Mouse (Mus musculus) kidney, postnatal 4 days (tissue): ENCODE measurements at regions not wholly inside any gene's neighbourhood (a gene's known extent, or its start where the extent isn't known, plus 50 kb on each side); places are given as distances from the start of the nearest gene placed in this dataset.

ENCODE experiments used
- DNase-seq, 2 experiments: peaks; one replicate each; pipeline ENCODE4 v3.0.0; 2021; ENCODE audit warnings: mixed read lengths in 2 of 2

DNA sequence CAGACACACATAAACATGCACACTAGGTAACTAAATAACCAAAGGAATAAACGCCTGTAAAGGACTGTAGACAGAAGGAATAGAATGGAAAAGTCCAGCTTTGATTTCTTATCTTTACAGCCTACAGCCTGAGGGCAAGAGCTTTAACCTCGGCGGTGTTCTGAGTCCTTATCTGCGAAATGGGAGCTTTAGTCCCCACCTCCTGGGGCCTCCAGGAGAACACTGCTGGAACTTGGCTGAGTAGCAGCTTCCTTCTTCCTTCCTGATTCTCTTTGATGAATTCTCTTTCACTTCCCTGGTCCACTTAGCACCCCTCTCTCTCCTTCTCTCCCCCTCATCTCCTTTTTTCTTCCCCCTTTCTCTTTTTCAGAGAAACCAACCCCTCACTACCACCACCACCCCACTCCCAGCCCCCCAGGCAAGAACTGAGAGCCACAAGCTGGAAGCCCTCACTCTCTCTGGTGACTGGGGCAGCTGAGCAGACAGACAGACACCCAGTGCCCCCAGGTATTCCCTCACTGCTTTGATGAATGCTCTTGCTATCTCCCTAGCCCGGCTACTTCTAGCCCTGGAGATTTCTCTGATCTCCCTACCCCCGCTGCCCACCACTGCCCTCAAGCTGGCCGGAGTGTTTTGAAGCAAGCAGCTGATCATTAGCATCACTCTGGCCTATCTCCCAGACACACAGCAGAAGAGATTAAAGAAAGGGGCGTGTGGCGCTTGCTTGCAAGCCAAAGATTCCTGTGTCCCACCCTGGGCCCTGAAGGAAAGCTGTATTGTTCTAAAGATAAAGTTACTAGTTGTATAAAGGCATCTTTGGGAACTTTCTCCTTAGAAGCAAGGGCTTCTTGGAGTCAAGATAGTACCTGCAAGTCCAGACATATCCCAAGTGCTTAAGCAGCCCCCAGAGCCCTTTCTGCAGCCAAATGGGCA lies 81.9 kb upstream of the Tbx3 start:
- DNase-seq: no peak

DNA sequence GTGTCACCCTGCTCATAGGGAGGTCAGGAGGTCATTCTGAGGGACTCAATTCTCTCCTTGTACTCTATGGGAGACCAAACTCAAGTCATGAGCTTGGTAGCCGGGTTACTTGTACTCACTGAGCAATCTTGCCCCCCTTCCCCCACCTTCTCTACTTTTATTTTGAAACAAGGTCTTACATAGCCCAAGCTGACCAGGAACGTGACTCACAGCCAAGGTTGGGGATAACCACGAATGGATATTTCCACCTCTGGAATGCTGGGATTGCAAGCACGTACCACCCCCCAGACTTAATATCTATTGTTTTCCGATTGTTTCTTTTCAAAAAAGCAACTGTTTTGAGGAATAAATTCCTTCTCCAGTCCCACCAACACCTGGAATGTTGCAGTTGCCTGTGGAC lies 79.2 kb upstream of the Tbx3 start:
- no peak for DNase-seq

DNA sequence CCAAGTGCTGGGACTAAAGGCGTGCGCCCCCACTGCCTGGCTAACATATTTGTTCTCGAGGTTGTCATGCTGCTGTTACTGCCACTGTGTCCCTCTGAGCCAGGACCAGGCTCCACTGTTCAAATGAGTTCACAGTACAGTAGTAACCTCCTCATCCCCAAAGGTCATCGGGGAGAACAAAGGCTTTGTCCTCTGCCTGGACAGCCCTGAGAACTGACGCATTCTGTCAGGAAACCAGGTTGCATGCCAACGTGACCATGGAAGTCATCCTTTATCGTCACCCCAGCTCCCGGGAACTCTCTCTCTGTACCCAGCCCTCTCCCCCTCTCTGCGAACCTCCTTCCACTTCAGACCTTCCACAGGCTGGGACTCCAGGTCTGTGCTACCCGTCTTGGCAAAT lies 77.6 kb upstream of the Tbx3 start:
- no peak for DNase-seq

DNA sequence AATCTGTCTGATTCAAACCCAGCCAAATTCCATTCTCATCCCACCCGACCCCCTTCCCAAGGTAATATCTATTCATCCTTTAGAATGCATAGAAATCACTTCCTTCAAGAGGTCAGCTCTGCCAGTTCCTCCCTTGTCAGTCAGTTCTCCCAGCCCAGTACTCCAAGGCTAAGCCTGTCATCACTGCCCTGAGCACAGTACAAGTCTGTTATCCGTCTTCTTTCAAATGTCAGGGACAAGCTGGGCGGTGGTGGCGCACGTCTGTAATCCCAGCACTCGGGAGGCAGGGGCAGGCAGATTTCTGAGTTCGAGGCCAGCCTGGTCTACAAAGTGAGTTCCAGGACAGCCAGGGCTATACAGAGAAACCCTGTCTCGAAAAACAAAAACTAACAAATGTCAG lies 75.9 kb upstream of the Tbx3 start:
- DNase-seq: no peak

DNA sequence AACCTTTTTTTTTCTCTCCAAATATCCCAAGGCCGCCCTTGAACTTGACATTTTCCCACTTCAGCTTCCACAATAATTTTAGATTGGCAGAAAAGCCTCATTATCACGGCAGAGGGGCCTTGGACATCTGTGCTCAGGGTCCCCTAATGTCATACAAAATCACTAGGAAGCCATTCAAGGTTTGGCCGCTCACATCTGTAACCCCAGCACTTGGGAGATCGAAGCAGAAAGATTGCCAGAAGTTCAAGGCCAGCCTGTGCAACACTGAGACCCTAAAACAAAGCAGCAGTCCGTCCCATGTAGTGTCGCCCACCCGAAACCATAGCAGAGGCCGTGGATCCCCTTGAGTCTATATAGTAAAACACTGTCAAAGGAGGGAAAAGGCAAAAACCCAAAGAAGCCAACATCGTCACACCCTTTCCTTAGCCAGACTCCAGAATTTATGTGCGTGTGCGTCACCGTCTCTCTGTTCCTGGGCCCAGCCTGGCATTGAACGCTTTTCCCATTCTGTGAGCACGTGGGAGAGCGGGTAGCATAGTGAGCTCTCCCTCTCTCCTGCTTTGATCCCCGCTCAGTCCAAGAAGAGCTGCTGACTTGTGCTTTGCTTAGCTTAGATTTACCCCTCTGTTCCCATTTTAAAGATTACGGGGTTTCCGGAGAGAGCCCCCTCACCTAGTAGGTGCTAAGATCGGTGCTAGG lies 74.0 kb upstream of the Tbx3 start:
- no peak for DNase-seq

DNA sequence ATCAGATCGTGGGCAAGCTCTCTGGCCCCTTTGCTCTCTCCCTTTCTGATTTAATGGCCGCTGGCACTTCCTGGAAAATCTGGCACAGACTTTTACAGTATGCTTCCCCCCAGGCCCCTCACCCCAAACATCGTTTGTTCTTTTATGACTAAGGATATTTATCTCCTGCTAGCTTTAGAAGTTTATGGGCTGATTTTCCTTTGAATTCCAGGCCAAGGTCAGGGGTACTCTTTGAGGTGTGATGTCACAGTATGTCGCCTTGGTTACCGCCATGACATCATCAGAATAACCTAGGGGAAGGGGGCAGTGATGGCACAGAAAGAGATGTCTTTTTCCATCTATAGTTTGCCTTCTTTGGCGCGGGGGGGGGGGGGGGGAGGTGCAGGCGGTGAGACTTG lies 73.5 kb upstream of the Tbx3 start:
- DNase-seq: no peak

DNA sequence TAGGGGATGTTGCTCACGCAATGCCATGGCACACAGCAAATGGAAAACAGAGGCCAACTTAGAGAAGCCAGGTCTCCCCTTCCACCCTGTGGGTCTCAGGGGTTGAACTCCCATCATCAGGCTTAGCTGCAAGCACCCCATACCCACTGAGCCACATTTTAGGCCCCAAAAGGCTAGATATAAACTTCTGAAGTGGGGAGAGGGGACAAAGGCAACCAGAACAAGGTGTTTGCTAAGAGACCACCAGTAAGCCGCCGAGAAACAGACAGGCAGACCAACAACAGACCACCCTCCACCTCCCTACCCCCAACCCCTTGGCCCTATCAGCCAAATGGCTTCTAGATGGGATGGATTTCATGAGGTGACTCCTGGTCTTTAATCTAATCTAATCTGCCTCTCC lies 72.9 kb upstream of the Tbx3 start:
- no peak for DNase-seq

DNA sequence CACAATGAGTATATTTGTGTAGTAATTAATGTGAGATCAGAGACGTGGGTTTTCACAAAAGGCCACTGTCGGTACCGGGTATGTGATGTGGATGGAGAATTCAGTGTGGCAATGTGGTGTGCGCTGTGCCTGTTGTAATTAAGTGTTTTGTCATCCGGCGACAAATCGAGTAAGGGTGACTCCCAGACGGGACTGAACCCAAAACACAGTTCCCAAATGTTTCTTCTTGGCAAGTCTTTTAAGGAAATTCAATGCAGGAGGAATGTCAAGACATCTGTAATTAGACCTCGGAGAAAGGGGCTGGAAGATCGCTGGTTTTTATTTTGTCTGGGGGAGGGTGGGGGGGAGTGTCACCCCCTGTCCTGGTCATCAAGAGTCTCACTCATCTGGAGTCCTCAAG lies 72.3 kb upstream of the Tbx3 start:
- DNase-seq: no peak

DNA sequence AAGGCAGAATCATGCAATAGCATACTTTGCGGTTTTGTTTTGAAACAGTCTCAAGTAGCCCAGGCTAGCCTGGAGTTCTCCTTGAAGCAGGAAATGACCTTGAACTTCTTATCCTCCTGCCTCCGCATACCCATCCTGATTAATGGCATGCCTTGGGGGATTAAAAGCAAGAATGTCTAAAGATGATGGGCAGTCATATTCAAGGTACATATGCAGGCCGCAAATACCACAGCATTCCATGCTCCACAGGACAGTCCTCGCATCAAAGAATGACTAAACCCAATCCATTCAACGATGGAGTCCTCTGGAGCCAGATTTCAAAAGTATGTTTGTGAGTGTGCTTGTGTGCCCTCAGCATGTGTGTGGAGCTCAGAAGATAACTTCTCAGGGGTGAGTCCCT lies 69.1 kb upstream of the Tbx3 start:
- DNase-seq: no peak

DNA sequence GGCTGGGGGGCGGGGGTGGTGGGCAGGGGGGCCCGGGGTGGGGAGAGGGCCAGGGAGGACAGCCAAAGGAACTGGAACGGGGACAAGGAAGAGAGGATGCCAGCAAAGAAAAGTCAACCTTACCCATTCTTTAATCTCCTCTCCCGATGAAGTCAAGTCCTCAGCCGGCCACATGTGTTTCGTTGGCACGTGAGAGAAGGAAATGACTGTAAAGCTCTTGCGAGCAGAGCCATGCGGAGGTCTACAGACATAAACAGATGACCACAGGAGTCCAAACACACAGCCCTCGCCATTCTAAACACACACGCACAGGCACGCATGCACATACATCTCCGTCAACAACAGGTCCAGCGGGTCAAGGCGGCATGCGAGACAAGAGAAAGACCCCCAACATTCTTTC lies 68.5 kb upstream of the Tbx3 start:
- DNase-seq: no peak

DNA sequence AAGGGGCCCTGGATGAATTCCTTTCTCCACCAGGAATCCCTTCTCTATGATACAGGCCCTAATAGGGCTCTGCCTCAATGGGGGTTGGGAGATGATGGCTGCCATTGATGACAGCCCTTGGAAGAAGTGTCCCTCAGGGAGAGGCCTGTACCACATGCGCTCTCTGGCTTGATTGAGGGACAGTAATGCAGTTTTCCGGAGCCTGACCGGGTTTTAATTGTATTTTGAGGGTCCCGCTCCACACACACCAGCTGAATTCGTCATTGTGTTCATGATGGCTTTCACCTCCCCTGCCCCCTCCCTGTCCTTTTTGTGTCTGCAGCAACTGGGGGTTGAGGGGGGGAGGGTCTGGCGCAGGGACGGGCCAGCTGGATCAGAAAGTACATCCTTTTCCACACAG lies 65.0 kb upstream of the Tbx3 start:
- DNase-seq: peak; percentile 24 to 44

DNA sequence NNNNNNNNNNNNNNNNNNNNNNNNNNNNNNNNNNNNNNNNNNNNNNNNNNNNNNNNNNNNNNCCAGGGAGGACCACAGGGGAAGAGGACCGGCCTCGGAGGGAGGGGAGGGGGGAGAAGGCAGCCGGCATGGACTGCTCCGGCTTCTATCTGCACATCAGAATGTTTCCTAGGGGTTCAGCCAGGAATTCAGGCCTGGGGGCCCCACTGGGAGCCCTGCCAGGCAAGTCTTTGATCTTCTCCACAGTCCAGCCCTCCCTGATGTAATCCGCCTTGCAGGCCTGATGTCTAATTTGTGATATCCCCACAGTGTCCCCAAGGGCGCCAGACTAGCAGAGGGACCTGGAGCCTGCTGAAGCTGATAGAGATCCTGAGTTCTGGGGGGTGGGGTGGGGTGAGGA lies 57.1 kb upstream of the Tbx3 start:
- DNase-seq: peak; percentile 43 to 50

DNA sequence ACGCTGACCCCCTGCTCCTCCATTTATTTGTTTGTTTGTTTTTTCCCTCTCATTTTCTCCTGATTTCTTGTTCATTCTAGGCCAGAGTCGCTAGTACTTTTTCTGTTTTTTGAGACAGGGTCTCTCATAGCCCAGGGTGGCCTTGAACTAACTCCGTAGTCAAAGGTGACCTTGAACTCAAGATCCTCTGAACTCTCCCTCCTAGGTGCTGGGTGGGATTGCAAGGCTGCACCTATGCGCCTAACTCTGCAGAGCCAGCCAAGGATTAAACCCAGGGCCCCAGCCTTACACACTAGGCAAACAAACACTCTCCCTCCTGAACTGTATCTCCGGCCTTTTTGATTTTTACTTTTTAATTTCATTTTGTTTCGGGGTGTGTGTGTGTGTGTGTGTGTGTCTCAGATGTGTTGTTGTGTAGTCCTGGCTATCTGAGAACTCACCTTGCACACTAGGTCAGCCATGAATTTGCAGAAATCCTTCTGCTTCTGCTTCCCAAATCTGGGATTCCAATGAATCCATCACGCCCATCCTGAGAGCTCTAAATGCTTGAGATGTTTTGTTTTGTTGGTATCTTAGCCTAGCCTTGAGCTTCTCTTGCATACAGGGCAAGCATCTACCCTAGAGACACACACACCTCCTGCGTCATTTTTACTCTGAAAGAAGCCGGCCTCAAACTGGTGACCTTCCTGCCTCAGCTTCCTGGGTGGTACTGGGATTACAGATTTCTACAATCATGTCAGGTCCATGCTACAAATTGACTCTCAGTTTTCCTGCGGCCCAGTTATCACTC lies 56.3 kb upstream of the Tbx3 start:
- DNase-seq: no peak

DNA sequence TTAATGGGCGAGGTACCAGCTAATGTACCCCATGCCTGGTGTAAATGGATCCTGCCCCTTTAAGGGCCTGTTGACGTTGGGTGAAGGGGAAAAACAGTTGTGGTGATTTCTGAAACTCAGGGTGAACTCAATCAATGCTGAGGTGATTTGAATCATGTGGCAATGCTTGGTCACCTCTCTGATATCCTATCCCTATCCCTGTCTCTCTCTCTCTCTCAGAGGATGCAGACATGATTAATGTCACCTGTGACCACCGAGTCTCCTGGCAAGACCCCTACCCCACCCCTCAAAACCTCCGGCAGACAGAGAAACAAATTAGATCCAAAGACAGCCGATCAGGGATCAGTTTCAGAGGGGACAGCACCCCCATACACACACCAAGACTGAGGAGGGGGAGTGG lies 54.8 kb upstream of the Tbx3 start:
- DNase-seq: no peak

DNA sequence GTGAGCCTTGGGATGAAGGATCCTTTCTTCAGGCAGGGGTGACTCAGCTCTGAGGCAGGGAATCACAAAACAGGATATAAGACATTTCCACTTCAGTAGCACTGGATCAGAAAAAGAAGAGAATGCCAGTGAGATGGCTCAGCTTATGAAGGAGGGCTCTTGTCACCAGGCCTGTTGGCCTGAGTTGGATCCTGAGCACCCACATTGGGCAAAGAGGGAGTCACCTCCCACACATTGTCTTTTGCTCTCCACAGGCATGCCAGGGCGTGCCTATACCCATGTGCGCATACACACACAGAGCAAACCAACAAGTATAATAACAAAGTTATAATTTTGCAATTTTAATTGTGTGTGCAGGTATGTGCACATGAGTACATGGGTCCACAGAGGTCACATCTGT lies 52.6 kb upstream of the Tbx3 start:
- DNase-seq: no peak

DNA sequence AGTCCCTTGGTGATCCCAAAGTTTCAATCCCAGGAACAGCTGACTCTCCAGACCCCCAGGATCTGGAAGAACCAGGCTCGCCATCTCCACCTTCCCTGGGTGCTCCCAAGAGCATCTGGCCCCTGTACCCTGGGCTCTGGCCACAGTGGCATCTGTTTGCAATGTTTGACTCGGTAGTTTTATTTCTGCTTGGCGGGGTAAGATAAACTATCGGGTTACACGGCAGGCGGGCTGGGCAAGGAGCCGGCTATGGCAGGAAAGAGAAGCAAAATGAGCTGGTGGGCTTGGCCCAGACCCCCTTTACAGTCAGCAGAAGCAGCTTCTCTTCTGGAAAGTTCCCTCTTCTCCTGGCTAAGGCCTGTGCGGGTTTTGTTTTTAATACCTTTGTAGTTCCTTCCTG lies 50.6 kb upstream of the Tbx3 start:
- DNase-seq: no peak
